Mouse (Mus musculus) layer of hippocampus, postnatal 36 days (tissue): ENCODE data around the gene A430033K04Rik. TPM values are rescaled to one million over a fixed set of nuclear protein-coding genes. Genes with fewer than 3 reads are reported as not detected.

ENCODE experiments used
- DNase-seq, 2 experiments: peaks; one replicate each; pipeline ENCODE4 v3.0.0; 2022
- microRNA-seq, 2 experiments: library from miRNA; unstranded; fragments of <30 nt; microRNA quantifications; one replicate each; pipeline ENCODE4 v1.2.0; 2021
- total RNA-seq, 2 experiments: library from RNA; stranded (reverse); gene quantifications; 2 replicates each; pipeline ENCODE4 v1.2.3; 2021

Gene A430033K04Rik
- total RNA-seq, 2 experiments from 2014 or later, result 15.0 to 17.9 TPM

- DNase-seq, result no peak
These were observed 74.8 kb downstream of the A430033K04Rik start for GRCm38 (mm10) chr5:138697466-138697865.

Small RNAs within 50 kb of the gene (microRNA-seq; reads per million reads assigned to microRNA genes)
- gene Gm24082, result 0 reads per million in 2 experiments

Other genes with a start within 250 kb of the A430033K04Rik start
- gene Zfp157, start 181.4 kb upstream of the A430033K04Rik start, total RNA-seq, result 10 to 100 TPM; 25.2 to 26.6 TPM
- not detected for gene 1700123K08Rik, start 58.1 kb upstream of the A430033K04Rik start, total RNA-seq
- gene Zfp68, start 3.1 kb upstream of the A430033K04Rik start, total RNA-seq, result 10 to 100 TPM; 34.2 to 34.9 TPM
- 10 to 100 TPM; 29.1 to 30.3 TPM for gene Fam20c, start 131.7 kb downstream of the A430033K04Rik start, total RNA-seq
- not detected for gene Gm5294, start 197.2 kb downstream of the A430033K04Rik start, total RNA-seq